Mouse (Mus musculus) lung, adult 18-20 months (tissue): ENCODE data around the gene Trim43c.
"Not testable (repeated sequence)": the region's sequence is repeated elsewhere in the genome, so short reads cannot be mapped to it uniquely, and the experiment has no call there.

Experiments
- DNase-seq, 2 experiments: peaks; one replicate each; pipeline ENCODE4 v3.0.0; 2022; ENCODE audit warnings: mixed read lengths in 2 of 2

Gene Trim43c

DNA sequence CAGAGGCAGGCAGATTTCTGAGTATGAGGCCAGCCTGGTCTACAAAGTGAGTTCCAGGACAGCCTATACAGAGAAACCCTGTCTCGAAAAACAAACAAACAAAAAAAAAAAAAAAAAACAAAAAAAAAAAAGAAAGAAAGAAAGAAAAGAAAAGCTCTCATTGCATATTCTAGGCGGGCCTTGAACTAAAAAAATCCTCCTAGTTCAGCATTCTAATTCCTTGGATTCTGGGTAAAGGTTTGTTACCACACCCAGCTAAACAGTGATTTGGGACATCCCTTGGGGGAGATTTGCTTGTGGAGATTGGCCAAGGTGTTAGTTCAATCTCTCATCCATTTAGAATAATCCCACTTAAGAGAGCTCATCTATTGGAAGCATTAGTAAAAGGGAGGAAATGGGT, at the start of gene Trim43c:
Trim43c (plus strand) TSS at position 301 of the 400 bp plus-strand sequence.
- DNase-seq, result not testable (repeated sequence)

DNA sequence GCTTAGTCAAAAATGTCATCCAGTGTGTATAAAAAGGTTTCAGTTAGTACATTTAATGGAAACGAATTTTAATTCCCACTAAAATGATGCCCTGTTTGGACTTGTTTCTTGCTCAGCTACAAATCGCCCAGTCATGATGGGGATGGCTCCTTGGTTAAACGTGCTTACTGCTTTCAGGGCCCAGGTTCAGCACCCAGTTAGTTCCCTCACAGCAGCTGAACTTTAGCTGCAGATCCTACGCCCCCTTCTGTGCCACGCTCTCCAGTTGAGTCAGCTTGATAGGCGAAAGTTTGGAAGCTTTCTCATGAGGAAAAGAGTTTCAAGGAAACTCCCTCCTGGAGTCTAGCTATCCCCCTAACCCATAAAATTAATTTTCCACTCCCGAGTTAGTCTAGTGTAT, 14.1 kb downstream of the Trim43c start:
- DNase-seq, result not testable (repeated sequence)

DNA sequence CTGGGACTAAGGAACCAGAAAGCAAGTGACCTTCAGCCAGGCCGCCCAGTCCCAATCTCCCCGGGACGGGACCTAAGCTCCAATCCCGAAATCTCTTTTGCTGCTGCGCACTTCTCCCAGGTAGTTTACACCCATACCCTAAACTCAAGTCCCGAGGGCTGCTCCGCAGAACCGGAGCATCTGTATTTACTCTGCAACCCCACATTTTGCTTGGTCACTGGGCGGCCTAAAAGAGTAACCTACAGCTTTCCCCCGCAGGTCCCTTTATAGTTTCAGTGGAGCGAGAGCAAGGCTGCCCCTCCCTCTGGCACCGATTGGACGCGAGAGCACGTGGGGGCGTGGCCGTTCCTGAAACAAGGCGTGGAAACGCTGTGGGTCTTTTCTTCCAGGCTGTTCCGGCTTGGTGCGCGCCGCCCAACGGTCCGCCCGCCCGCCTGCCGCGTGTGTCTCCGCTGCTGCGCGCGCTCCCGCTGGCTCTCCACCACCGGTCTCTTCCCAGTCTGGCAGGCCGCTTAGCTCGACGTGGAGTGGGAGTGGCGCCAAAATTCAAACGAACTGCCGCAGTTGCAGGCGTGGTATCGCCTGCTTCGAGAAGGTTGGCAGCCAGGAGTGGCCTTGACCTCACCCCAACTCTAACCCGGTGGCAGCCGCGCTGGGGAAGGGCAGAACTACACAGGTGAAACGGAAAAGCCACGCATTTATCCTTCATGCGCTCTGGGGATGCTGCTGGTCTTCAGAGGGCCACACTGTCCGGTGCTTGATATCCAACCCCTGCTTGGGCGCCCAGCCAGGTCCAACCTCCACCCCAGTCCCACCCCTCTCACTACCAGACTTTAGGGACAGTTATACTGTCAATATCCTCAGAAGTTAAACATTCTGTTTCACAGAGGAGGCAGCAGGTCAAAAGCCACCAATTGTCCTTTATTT, 19.9 kb downstream of the Trim43c start:
- peak; percentile 89 to 92 for DNase-seq
